Mouse (Mus musculus): Measurements from ENCODE around the gene Lage3.
"Not testable (repeated sequence)": the region's sequence is repeated elsewhere in the genome, so short reads cannot be mapped to it uniquely, and the experiment has no call there.

DNA sequence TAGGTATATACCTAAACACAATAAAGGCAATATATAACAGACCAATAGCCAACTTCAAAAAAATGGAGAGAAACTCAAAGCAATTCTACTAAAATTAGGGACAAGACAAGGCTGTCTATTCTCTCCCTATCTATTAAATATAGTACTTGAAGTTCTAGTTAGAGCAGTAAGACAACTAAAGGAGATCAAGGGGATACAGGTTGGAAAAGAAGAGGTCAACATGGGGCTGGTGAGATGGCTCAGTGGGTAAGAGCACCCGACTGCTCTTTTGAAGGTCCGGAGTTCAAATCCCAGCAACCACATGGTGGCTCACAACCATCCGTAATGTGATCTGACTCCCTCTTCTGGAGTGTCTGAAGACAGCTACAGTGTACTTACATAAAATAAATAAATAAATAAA lies 3.7 kb upstream of the Lage3 start:
- not testable (repeated sequence) for TF ChIP-seq CTCF, EP300 (IDR thresholded peaks at IDR 0.05; ENCODE audit: low read depth)

Data from liver, postnatal 0 days (tissue).